Comparison of ENCODE assay signal across 13 mouse cellular contexts in the genomic region with DNA sequence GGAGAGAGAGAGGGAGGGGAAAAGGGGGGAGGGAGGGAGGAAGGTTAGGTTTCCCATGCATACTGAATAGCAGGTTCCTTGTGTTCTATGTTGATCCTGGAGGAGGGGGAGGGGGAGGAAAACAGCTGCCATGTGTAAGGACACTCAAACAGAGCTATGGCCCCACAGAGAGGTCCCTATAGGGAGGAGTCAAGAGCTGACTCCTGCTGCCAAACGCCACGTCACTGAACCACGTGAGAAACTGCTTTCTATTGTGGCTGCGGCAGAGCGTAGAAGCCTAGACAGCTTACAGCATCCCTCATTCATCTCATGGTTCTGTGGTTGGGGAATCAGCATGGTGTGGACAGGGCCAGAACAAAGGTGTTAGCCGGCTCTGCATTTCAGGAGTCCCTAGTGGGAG. TPM values are rescaled to one million over a fixed set of nuclear protein-coding genes. Genes with fewer than 3 reads are reported as not detected.
A peak's percentile ranks its signal among the peaks of the same experiment; 100 is the strongest.
DNase-seq lines count a peak whose midpoint lies in the region; ATAC-seq lines count a peak whose summit lies in the region.
"Had no signal": no experiment of that assay in that cellular context is flagged by ENCODE, and none has a peak within 500 bp of the region (broad histone marks: within the 10 kb centered on the region; RNA-seq: fewer than 3 reads in every experiment).

No protein-coding gene starts in this region.

- H3K27me3 ChIP-seq in hindbrain, embryonic 13.5 days = no peaks in the 10 kb centered on the region
- H3K27me3 ChIP-seq in intestine, embryonic 16.5 days (replicated peaks; ENCODE audit: control insufficient read depth, insufficient read depth, low read length) = no peaks in the 10 kb centered on the region

- WGBS in hindbrain, embryonic 13.5 days = 21% methylated on average over 6 of the region's 6 CpGs
- WGBS in intestine, embryonic 16.5 days = 57% methylated on average over 6 of the region's 6 CpGs

- ATAC-seq in hindbrain, embryonic 13.5 days (ENCODE audit: low FRiP score) = peak; percentile 84
- no peak for ATAC-seq in intestine, embryonic 16.5 days
- ATAC-seq: activated CD4-positive, CD25-positive, alpha-beta regulatory T cell, adult 4 months had no signal

- H3K36me3 ChIP-seq in hindbrain, embryonic 13.5 days = no peaks in the 10 kb centered on the region
- no peaks in the 10 kb centered on the region for H3K36me3 ChIP-seq in intestine, embryonic 16.5 days (ENCODE audit: control insufficient read depth, insufficient read depth, low read length)

- peak; percentile 50 for DNase-seq in kidney, postnatal 10 days
- no peak for DNase-seq in kidney, postnatal 25 days
- DNase-seq in embryo, embryonic 11.5 days (ENCODE audit: low read depth, low spot score) = peak; percentile 19
- DNase-seq in neural tube, embryonic 10.5 days (ENCODE audit: extremely low spot score, low spot score) = peak; percentile 36
- no peak for DNase-seq in thymus, postnatal 10 days (ENCODE audit: low spot score in 2 of 2)
- DNase-seq in layer of hippocampus, adult 18-20 months (ENCODE audit: low spot score in 2 of 2) = no peak
- DNase-seq: cerebellum, adult 18-20 months had no signal

- peak overlapping the region; percentile 88 for H3K27ac ChIP-seq in hindbrain, embryonic 13.5 days
- H3K27ac ChIP-seq in intestine, embryonic 16.5 days (ENCODE audit: low read length) = no peak overlapping the region
- H3K27ac ChIP-seq: left cerebral cortex, adult 2 months had no signal

- no peaks in the 10 kb centered on the region for H3K9me3 ChIP-seq in hindbrain, embryonic 13.5 days
- H3K9me3 ChIP-seq in intestine, embryonic 16.5 days (ENCODE audit: control insufficient read depth, low read length) = no peaks in the 10 kb centered on the region

- no peak overlapping the region for H3K9ac ChIP-seq in hindbrain, embryonic 13.5 days
- H3K9ac ChIP-seq in intestine, embryonic 16.5 days (ENCODE audit: low read depth, low read length) = no peak overlapping the region

- H3K4me2 ChIP-seq in hindbrain, embryonic 13.5 days = no peak overlapping the region
- no peak overlapping the region for H3K4me2 ChIP-seq in intestine, embryonic 16.5 days (ENCODE audit: low read depth, low read length)

- no peak overlapping the region for H3K4me3 ChIP-seq in hindbrain, embryonic 13.5 days
- no peak overlapping the region for H3K4me3 ChIP-seq in intestine, embryonic 16.5 days (ENCODE audit: low read length)
- H3K4me3 ChIP-seq: left cerebral cortex, adult 2 months had no signal

- H3K4me1 ChIP-seq in hindbrain, embryonic 13.5 days (replicated peaks) = peaks cover 31% of the 10 kb centered on the region
- no peaks in the 10 kb centered on the region for H3K4me1 ChIP-seq in intestine, embryonic 16.5 days (ENCODE audit: control insufficient read depth, insufficient read depth, low read length)

RNA-seq across cellular contexts. Expression of gene Tcl1b2, which starts 52.3 kb away (rescaled TPM):
- polyA plus RNA-seq in hindbrain, embryonic 13.5 days (2015; fragmentation: Nextera tagmentation; extraction: Ambion mirVana) = not detected in 2 replicates
- polyA plus RNA-seq in intestine, embryonic 16.5 days (2015; fragmentation: Nextera tagmentation; extraction: Ambion mirVana) = not detected in 2 replicates
- not detected for total RNA-seq in layer of hippocampus, adult 18-20 months (2021)
- total RNA-seq: left cerebral cortex, adult 2 months; megakaryocyte, adult 5-6 weeks had no signal
- polyA plus RNA-seq: activated CD4-positive, CD25-positive, alpha-beta regulatory T cell, adult 4 months; heart, embryonic 16.5 days had no signal

Comparison
In these comparisons a context has a peak if more than half of its experiments do, and no peak if none do; other contexts are left out.
1. DNase-seq: peak in kidney, postnatal 10 days (single experiment), embryo, embryonic 11.5 days (single experiment) and neural tube, embryonic 10.5 days (single experiment); none in kidney, postnatal 25 days (0 of 2), thymus, postnatal 10 days (0 of 2) and layer of hippocampus, adult 18-20 months (0 of 2).